29 mouse cellular contexts compared by ENCODE assay signal in the genomic region with DNA sequence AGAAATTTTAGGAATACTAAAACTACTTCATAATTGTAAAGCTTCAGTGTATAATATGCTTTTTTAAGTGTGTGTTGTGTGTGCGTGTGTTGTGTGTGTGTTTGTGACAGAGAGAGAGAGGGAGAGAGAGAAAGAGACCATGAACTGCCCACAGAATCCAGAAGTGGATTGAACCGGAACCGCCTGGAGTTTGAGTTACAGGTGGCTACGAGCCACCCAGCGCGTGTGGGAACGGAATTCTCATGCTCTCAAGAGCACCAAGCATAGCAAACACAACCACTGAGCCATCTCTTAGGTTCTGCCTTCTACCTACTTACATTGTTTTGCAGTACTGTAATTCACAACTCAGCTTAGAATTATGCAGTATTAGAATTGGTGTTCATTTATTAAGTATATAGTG. TPM values are rescaled to one million over a fixed set of nuclear protein-coding genes. Genes with fewer than 3 reads are reported as not detected.
DNase-seq lines count a peak whose midpoint lies in the region; ATAC-seq and TF ChIP-seq lines count a peak whose summit lies in the region.
"Had no signal": no experiment of that assay in that cellular context is flagged by ENCODE, and none has a peak within 500 bp of the region (broad histone marks: within the 10 kb centered on the region; RNA-seq: fewer than 3 reads in every experiment).

No protein-coding gene starts in this region.

- no peak overlapping the region for H3K4me2 ChIP-seq in kidney, embryonic 14.5 days (replicated peaks; ENCODE audit: low read depth, low read length)
- no peak overlapping the region for H3K4me2 ChIP-seq in forebrain, postnatal 0 days (ENCODE audit: low read depth)
- H3K4me2 ChIP-seq in liver, embryonic 12.5 days: no peak overlapping the region
- H3K4me2 ChIP-seq: embryonic facial prominence, embryonic 15.5 days; forebrain, embryonic 12.5 days; heart, embryonic 13.5 days; hindbrain, embryonic 15.5 days; liver, embryonic 15.5 days; lung, embryonic 14.5 days; midbrain, embryonic 12.5 days; neural tube, embryonic 12.5 days had no signal

- 0 out of 2 replicates have a peak, but pooled peaks have one; percentile 52 for ATAC-seq in kidney, embryonic 14.5 days (ENCODE audit: low FRiP score, low TSS enrichment)
- ATAC-seq in forebrain, postnatal 0 days: no peak
- ATAC-seq in liver, embryonic 12.5 days: no peak
- ATAC-seq: inflammation-experienced regulatory T-cells, adult 6 months had no signal

- peaks cover 35% of the 10 kb centered on the region for H3K36me3 ChIP-seq in kidney, embryonic 14.5 days (ENCODE audit: control insufficient read depth, insufficient read depth, low read length)
- H3K36me3 ChIP-seq in forebrain, postnatal 0 days (ENCODE audit: insufficient read depth): peaks cover 31% of the 10 kb centered on the region
- H3K36me3 ChIP-seq in liver, embryonic 12.5 days: peaks cover 53% of the 10 kb centered on the region

- no peak overlapping the region for H3K9ac ChIP-seq in kidney, embryonic 14.5 days (ENCODE audit: low read depth, low read length)
- H3K9ac ChIP-seq in forebrain, postnatal 0 days: no peak overlapping the region
- no peak overlapping the region for H3K9ac ChIP-seq in liver, embryonic 12.5 days
- H3K9ac ChIP-seq: embryonic facial prominence, embryonic 15.5 days; forebrain, embryonic 12.5 days; heart, embryonic 13.5 days; hindbrain, embryonic 15.5 days; liver, embryonic 15.5 days; lung, embryonic 14.5 days; midbrain, embryonic 12.5 days; neural tube, embryonic 12.5 days had no signal

- 74% methylated on average over 7 of the region's 7 CpGs for WGBS in kidney, embryonic 14.5 days
- WGBS in forebrain, postnatal 0 days: 94% methylated on average over 7 of the region's 7 CpGs
- 85% methylated on average over 7 of the region's 7 CpGs for WGBS in liver, embryonic 12.5 days (ENCODE audit: insufficient replicate concordance)

- TF ChIP-seq CTCF in forebrain, postnatal 0 days (IDR thresholded peaks at IDR 0.05; ENCODE audit: low read depth): no peak

- no peak overlapping the region for H3K4me3 ChIP-seq in kidney, embryonic 14.5 days (ENCODE audit: low read length)
- no peak overlapping the region for H3K4me3 ChIP-seq in forebrain, postnatal 0 days (ENCODE audit: low read depth, low read length)
- H3K4me3 ChIP-seq in liver, embryonic 12.5 days: no peak overlapping the region
- H3K4me3 ChIP-seq: embryonic facial prominence, embryonic 10.5 days; embryonic facial prominence, embryonic 15.5 days; forebrain, embryonic 12.5 days; heart, adult 2 months; heart, embryonic 13.5 days; hindbrain, embryonic 10.5 days; hindbrain, embryonic 15.5 days; liver, embryonic 15.5 days; midbrain, embryonic 12.5 days; myocyte; neural tube, embryonic 12.5 days had no signal

- H3K27ac ChIP-seq in kidney, embryonic 14.5 days (ENCODE audit: low read depth, low read length): no peak overlapping the region
- H3K27ac ChIP-seq in forebrain, postnatal 0 days (ENCODE audit: low read depth, low read length): no peak overlapping the region
- H3K27ac ChIP-seq in liver, embryonic 12.5 days: no peak overlapping the region
- H3K27ac ChIP-seq: embryonic facial prominence, embryonic 10.5 days; embryonic facial prominence, embryonic 15.5 days; forebrain, embryonic 12.5 days; heart, adult 2 months; heart, embryonic 13.5 days; hindbrain, embryonic 10.5 days; hindbrain, embryonic 15.5 days; liver, embryonic 15.5 days; midbrain, embryonic 12.5 days; neural tube, embryonic 12.5 days had no signal

- peak; percentile 25 for DNase-seq in kidney, adult 18-20 months
- peak; percentile 30 for DNase-seq in kidney, postnatal 14 days
- DNase-seq in forebrain, postnatal 0 days: no peak
- DNase-seq in spleen, adult 18-20 months: no peak
- DNase-seq: adrenal gland, adult 8-10 months; B cell, adult 2 months; cerebellum, adult 2 months; cerebellum, postnatal 14 days; gastrocnemius, postnatal 14 days; heart, adult 2 months; heart, postnatal 10 days; layer of hippocampus, postnatal 36 days; liver; lung, embryonic 14.5 days; lung, postnatal 36 days; right cerebral cortex, postnatal 4 days had no signal

- no peaks in the 10 kb centered on the region for H3K4me1 ChIP-seq in kidney, embryonic 14.5 days (ENCODE audit: control insufficient read depth, insufficient read depth, low read length)
- no peaks in the 10 kb centered on the region for H3K4me1 ChIP-seq in forebrain, postnatal 0 days (ENCODE audit: insufficient read depth)
- no peaks in the 10 kb centered on the region for H3K4me1 ChIP-seq in liver, embryonic 12.5 days
- H3K4me1 ChIP-seq: embryonic facial prominence, embryonic 10.5 days; embryonic facial prominence, embryonic 15.5 days; forebrain, embryonic 12.5 days; heart, embryonic 13.5 days; hindbrain, embryonic 10.5 days; hindbrain, embryonic 15.5 days; liver, embryonic 15.5 days; midbrain, embryonic 12.5 days; neural tube, embryonic 12.5 days had no signal

- no peaks in the 10 kb centered on the region for H3K27me3 ChIP-seq in kidney, embryonic 14.5 days (ENCODE audit: control insufficient read depth, insufficient read depth, low read length)
- H3K27me3 ChIP-seq in forebrain, postnatal 0 days (ENCODE audit: insufficient read depth, low read length): no peaks in the 10 kb centered on the region
- no peaks in the 10 kb centered on the region for H3K27me3 ChIP-seq in liver, embryonic 12.5 days (replicated peaks)
- H3K27me3 ChIP-seq: embryonic facial prominence, embryonic 15.5 days; forebrain, embryonic 12.5 days; heart, embryonic 13.5 days; hindbrain, embryonic 15.5 days; liver, embryonic 15.5 days; midbrain, embryonic 12.5 days; neural tube, embryonic 12.5 days had no signal

- no peaks in the 10 kb centered on the region for H3K9me3 ChIP-seq in kidney, embryonic 14.5 days (ENCODE audit: control insufficient read depth, low read length)
- H3K9me3 ChIP-seq in forebrain, postnatal 0 days (ENCODE audit: low read length): no peaks in the 10 kb centered on the region
- H3K9me3 ChIP-seq in liver, embryonic 12.5 days (replicated peaks): no peaks in the 10 kb centered on the region
- H3K9me3 ChIP-seq: embryonic facial prominence, embryonic 10.5 days; embryonic facial prominence, embryonic 15.5 days; forebrain, embryonic 12.5 days; heart, embryonic 13.5 days; hindbrain, embryonic 10.5 days; hindbrain, embryonic 15.5 days; liver, embryonic 15.5 days; midbrain, embryonic 12.5 days; neural tube, embryonic 12.5 days had no signal

RNA-seq across cellular contexts. Expression of a gene that starts 19.4 kb away (rescaled TPM):
- polyA plus RNA-seq in kidney, embryonic 14.5 days (2014; fragmentation: Nextera tagmentation; extraction: Ambion mirVana): 68.9 and 75.5 TPM in 2 replicates
- 28.7 and 30.5 TPM in 2 replicates for total RNA-seq in forebrain, postnatal 0 days (2014; rRNA removed)
- polyA plus RNA-seq in forebrain, postnatal 0 days (2015; fragmentation: Nextera tagmentation; extraction: Ambion mirVana): 42.4 and 48.8 TPM in 2 replicates
- polyA plus RNA-seq in liver, embryonic 12.5 days (2016; fragmentation: Nextera tagmentation; extraction: Ambion mirVana): 50.9 and 51.3 TPM in 2 replicates

RNA-seq across cellular contexts. Expression of a gene that starts 19.4 kb away (rescaled TPM):
- polyA plus RNA-seq in kidney, embryonic 14.5 days (2014; fragmentation: Nextera tagmentation; extraction: Ambion mirVana): 80.3 and 111 TPM in 2 replicates
- 82.4 and 88.0 TPM in 2 replicates for total RNA-seq in forebrain, postnatal 0 days (2014; rRNA removed)
- polyA plus RNA-seq in forebrain, postnatal 0 days (2015; fragmentation: Nextera tagmentation; extraction: Ambion mirVana): 66.6 and 68.0 TPM in 2 replicates
- 73.0 and 75.2 TPM in 2 replicates for polyA plus RNA-seq in liver, embryonic 12.5 days (2016; fragmentation: Nextera tagmentation; extraction: Ambion mirVana)

RNA-seq across cellular contexts. Expression of a gene that starts 53.1 kb away (rescaled TPM):
- 60.4 and 69.2 TPM in 2 replicates for polyA plus RNA-seq in kidney, embryonic 14.5 days (2014; fragmentation: Nextera tagmentation; extraction: Ambion mirVana)
- 34.0 and 35.9 TPM in 2 replicates for total RNA-seq in forebrain, postnatal 0 days (2014; rRNA removed)
- polyA plus RNA-seq in forebrain, postnatal 0 days (2015; fragmentation: Nextera tagmentation; extraction: Ambion mirVana): 16.0 and 37.9 TPM in 2 replicates
- polyA plus RNA-seq in liver, embryonic 12.5 days (2016; fragmentation: Nextera tagmentation; extraction: Ambion mirVana): 21.8 and 24.3 TPM in 2 replicates

Comparison
In these comparisons a context has a peak if more than half of its experiments do, and no peak if none do; other contexts are left out.
1. DNase-seq: peak in kidney, adult 18-20 months (single experiment) and kidney, postnatal 14 days (single experiment); none in forebrain, postnatal 0 days (single experiment) and spleen, adult 18-20 months (0 of 2).